Mouse (Mus musculus) erythroid progenitor cell, adult 5-6 weeks (primary cell): ENCODE data around the gene Pagr1a. TPM values are rescaled to one million over a fixed set of nuclear protein-coding genes. Genes with fewer than 3 reads are reported as not detected.
A peak's percentile ranks its signal among the peaks of the same experiment; 100 is the strongest.

ENCODE experiments used
- ATAC-seq: replicated peaks from 2 replicates; pipeline ENCODE4 v1.8.0; 2016; ENCODE audit warnings: moderate number of reproducible peaks, mild to moderate bottlenecking, moderate TSS enrichment, inconsistent platforms; ENCODE audit not compliant: poor library complexity, low FRiP score, severe bottlenecking
- total RNA-seq, 2 experiments: library from RNA; stranded (forward) in 1 of 2; stranded (reverse) in 1 of 2; fragments of 150-400 nt in 1 of 2; fragments of 186-747, 209-891 nt in 1 of 2; gene quantifications; 2 replicates each; pipeline versions ENCODE4 v1.2.3 to v1.2.4; 2015 to 2017; ENCODE audit warnings: low replicate concordance in 2 of 2

Gene Pagr1a
- total RNA-seq, 2 experiments from 2014 or later: 10.6 to 46.9 TPM

- peak; percentile 60 for ATAC-seq
Observed at GRCm38 (mm10) chr7:127008239-127009019, 8.7 kb downstream of the Pagr1a start.

DNA sequence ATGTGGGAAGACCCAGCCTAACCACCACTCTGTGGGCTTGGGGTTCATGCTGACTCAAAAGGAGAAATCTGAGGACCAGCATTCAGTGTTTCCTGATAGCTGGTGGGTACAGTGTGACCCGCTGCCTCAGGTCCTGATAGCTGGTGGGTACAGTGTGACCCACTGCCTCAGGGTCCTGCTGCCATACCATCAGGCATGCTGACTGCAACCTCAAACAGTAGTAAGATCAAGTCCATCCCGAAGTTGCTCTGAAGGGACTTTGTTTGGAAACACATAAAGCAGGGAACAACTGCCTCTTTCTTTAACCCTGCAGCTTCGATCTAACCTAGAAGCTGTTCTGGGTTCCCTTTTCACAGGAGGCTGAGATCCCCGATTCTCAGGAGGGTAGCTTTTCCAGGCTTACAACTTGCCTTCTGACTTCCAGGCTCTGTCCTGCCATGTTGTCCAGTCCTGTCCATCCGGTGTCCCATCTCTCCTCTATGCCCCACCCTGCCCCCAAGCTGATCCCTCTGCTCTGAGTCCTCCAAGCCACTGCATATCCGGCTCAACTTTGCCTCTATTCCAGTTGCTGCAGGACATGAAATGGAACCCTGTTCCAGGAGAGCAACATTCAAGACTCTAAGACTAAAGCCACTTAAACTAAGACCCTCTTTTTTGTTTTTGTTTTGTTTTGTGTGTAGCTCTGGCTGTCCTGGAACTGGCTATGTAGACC, 9.7 kb downstream of the Pagr1a start:
- ATAC-seq: no peak

DNA sequence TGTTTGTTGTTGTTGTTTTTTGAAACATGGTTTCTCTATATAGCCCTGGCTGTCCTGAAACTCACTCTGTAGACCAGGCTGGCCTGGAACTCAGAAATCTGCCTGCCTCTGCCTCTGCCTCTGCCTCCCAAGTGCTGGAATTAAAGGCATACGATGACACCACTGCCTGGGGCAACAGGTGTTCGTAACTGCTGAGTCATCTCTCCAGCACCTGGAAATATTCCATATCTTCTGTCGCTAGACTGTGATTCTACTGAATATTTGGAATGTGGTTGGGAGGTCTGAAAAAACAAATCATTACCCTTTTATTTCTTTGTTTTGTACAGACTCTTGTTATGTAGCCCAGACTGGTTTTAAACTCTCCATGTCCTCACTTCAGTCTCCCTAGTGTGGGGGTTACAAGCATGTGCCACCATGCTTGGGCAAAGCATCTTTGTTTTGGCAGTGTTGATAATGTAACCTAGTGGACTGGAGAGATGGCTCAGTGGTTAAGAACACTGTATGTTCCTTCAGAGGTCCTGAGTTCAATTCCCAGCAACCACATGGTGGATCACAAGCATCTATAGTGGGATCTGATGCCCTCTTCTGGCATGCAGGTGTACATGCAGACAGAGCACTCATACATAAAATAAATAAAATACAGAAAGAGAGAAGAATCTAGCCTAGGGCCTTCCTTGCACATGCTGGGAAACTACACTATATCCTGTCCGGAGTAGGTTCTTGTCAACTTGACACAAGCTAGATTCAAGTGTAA, 12.9 kb downstream of the Pagr1a start:
- no peak for ATAC-seq

GRCm38 (mm10) chr7:127003620-127004019, 13.5 kb downstream of the Pagr1a start:
- ATAC-seq: no peak

- ATAC-seq: no peak
Observed at GRCm38 (mm10) chr7:126999568-126999967, 17.6 kb downstream of the Pagr1a start.

DNA sequence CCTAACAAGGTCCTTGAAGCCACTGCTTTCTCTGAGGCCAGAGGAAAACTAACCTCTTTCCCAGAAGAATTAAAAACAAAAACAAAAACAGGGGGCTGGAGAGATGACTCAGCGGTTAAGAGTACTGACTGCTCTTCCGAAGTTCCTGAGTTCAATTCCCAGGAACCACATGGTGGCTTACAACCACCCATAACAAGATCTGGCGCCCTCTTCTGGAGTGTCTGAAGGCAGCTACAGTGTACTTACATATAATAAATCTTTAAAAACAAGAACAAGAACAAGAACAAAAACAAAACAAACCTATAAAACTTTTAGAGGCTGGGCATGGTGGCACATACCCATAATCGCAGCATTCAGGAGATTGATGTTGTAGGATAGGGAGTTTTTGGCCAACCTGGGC, 20.7 kb downstream of the Pagr1a start:
- no peak for ATAC-seq

GRCm38 (mm10) chr7:126988816-126989215, 28.3 kb downstream of the Pagr1a start:
- no peak for ATAC-seq

GRCm38 (mm10) chr7:126986319-126986718, 30.8 kb downstream of the Pagr1a start:
- ATAC-seq: peak; percentile 64

DNA sequence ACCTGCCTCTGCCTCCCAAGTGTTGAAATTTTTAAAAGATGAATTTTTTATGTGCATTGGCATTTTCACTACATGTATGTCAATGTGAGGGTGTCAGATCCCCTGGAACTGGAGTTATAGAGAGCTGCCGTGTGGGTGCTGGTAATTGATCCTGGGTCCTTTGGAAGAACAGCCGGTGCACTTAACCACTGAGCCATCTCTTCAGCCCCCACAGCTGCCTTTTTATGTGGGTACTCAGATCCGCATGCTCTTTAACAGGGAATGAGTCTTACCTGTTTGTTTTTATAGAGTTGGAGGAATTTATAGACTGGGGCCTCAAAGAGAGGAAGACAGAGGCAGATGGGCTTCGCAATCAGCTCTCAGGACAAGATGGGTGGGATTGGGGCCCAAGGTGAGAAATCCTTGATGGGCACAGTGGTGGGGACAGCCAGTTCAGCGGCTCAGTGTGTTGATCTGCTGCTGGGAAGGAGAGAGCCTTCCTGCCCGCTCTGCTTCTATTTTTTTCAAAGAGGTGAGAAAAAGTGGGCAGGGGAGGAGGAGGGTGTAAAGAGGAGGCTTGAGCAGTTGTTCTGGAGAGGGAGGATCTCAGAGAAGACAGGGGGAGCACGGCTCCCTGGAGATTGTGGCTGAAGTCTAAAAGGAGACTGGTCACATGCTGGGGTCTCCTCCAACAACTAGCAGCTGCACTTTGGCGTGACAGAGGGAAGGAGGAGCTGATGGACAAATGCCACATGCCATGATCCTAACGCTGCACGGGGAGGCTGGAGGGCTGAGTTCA, 32.3 kb downstream of the Pagr1a start:
- ATAC-seq: no peak

DNA sequence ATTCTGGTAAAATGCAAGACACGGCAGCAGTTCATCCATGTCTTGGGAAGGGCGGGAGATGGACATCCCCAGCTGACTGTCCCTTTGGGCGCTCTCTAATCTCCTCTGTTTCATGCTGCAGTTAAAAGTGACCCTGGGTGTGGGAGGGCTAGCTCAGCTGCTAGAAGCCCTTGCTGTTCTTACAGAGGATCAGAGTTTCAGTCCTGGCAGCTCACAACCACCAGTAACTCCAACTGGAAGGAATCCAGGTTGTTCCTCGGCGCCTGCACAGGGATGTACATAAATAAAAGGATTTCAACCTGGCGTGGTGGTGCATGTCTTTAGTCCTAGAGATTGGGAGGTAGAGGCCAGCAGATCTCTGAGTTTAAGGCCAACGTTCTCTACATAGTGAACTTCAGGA, 34.0 kb downstream of the Pagr1a start:
- no peak for ATAC-seq

GRCm38 (mm10) chr7:126982054-126982453, 35.1 kb downstream of the Pagr1a start:
- no peak for ATAC-seq

- no peak for ATAC-seq
Observed at GRCm38 (mm10) chr7:126981601-126982000, 35.6 kb downstream of the Pagr1a start.

- no peak for ATAC-seq
Observed at GRCm38 (mm10) chr7:126978841-126979240, 38.3 kb downstream of the Pagr1a start.

DNA sequence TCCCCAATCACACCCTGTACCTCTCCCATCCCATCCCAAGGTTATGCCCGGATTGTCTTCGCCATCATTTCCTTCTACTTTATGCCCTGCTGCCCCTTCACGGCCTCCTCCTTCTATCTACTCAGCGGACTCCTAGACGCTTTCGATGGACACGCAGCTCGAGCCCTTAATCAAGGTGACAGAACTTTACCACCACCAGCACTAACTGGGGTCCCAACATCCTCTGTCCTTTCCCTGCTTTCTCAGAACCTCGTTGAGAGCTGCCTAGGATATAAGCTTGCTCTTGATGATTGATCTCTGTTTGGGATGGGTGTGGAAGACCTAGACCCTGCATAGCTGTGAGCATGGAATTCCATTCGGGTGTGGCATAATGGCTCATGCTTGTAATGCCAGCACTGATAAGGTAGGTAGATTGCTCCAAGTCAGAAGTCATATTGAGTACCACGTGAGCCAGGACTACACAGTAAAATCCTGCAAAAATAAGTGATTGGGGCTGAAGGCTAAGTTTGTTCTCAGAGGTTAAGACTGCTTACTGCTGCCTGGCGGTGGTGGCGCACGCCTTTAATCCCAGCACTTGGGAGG, 40.2 kb downstream of the Pagr1a start:
- 0 out of 2 replicates have a peak, but pooled peaks have one; percentile 13 for ATAC-seq

DNA sequence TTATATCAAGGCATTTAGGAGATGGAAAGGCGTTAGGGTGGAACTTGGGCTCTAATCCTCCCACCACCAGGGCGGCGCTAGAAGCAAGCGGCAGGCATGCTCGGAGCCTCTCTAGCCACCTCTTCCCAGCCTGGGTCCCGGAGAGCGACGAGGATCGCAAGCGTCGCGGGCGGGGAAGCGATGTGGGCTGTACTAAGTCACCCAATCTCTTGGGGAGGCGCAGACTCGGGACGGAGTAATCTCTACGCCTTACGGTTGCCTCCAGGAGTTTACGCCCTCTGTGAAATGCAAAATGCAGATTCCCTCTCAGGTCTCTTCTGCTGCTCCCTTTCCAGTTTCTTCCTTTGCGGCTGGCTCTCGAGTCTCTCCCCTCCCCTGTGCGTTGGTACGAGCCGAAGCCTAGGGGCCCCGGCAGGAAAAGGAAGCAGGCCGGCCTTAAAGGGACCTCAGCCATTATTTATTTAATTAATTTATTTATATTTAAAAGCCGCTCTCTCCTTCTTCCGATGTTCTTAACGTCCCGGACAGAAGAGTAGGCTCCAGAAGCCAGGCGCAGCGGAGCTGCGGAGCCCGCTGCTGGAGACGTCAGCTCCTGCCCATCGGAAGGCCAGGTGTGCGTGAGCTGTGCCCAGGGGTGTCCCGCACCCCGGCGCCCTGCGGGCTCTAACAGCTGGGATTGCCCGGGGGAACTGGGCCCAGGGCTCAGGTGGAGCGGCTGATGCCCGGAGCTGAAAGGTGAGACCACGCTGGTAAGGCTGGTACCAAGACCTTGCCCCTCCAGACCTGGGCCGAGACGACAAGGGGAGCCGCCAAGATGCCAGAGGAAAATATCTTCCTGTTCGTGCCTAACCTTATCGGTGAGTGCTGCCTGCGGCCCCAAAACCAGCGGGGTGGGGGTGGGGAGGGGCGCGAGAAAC, 40.9 kb downstream of the Pagr1a start, which contains the start of gene Cdiptos:
Gene Cdiptos (minus strand): TSS at position 149 of the 917 bp plus-strand sequence.
- peak; percentile 94 for ATAC-seq

GRCm38 (mm10) chr7:126975893-126975949, 41.4 kb downstream of the Pagr1a start, which contains the start of gene Cdipt:
TSS of gene Cdipt (plus strand) at chr7:126975914.
- ATAC-seq: no peak

DNA sequence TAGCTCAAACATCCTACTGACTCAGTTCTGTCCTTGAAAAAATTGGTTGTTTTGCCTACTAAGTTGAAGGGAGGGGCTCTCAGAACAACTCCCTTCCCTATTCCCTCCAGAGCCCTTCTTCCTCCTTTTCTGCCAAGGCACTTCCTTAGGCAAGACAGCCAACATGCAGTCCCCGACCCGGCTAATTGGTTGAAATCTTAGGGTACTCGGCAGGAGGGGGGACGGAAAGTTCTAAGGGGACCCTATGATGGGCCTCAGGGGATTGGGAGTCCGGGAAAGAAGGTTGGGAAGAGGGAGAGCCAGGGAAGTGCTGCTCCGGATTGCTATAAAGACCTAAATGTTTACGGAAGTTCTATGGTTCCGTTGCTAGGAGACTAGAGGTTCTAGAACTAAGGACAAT, 41.7 kb downstream of the Pagr1a start:
- no peak for ATAC-seq

DNA sequence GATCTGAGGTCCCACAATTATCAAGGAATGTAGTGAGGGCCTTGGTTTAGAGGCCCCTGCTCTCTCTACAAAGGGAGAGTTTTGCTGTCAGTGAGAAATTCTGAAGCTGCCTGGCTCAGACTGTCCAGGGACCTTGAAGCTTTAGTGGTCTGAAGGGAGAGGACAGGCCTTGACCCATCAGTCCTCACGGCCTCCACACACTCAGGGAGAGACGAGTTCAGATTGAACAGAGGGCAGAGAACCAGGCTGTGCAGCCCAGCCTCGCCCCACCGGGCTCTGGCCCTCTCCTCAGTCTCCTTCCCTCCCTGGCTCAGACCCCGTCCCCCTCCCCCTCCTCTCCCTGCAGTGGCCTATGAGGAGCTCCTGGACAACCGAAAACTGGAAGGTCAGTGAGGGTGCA, 49.8 kb downstream of the Pagr1a start:
- no peak for ATAC-seq

GRCm38 (mm10) chr7:126965568-126965967, 51.6 kb downstream of the Pagr1a start:
- ATAC-seq: no peak
